Mouse (Mus musculus) bone marrow macrophage, adult 2 months (primary cell): Measurements from ENCODE around the gene Panx3.

ENCODE experiments used
- CTCF ChIP-seq: IDR thresholded peaks from 2 replicates; pipeline ENCODE4 v1.5.1; 2012; ENCODE audit warnings: low read depth, mild to moderate bottlenecking, low read length, moderate library complexity
- POLR2A ChIP-seq: IDR thresholded peaks from 2 replicates; pipeline ENCODE4 v1.6.1; 2012; ENCODE audit warnings: mild to moderate bottlenecking, low read depth, low read length, borderline replicate concordance

DNA sequence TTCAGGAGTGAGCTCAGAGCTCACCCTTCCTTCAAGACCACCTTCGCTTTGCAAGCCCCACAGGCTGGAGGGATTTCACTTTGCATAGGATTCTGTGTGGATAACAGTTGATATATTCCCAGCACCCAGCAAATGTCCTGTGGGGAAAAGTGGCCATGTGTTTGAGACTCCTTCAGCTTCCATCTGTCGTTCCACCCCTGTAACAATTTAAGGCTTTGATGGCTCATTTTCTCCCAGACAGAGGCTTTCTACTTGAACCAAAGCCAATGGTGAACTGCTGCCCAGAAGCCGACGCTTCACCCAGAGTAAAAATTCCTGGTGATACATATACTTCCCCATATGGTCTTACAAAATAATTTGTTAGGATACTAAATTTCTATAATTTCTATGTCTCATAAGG, 6.3 kb upstream of the Panx3 start:
- no peak for TF ChIP-seq CTCF
- TF ChIP-seq POLR2A: no peak
